Mouse (Mus musculus): ENCODE results near the gene Fam71f1. TPM values are rescaled to one million over a fixed set of nuclear protein-coding genes. Genes with fewer than 3 reads are reported as not detected.
"Not testable (repeated sequence)": the region's sequence is repeated elsewhere in the genome, so short reads cannot be mapped to it uniquely, and the experiment has no call there.

Fam71f1 gene
- total RNA-seq, 2 experiments from 2014 or later: not detected

GRCm38 (mm10) chr6:29322735-29323134 lies 3.8 kb downstream of the Fam71f1 start:
- no peak for DNase-seq (ENCODE audit: low spot score in 2 of 2)

- no peak for DNase-seq (ENCODE audit: low spot score in 2 of 2)
Observed at GRCm38 (mm10) chr6:29326961-29327360, 8.0 kb downstream of the Fam71f1 start.

- DNase-seq (ENCODE audit: low spot score in 2 of 2): no peak
Observed at GRCm38 (mm10) chr6:29329514-29329913, 10.6 kb downstream of the Fam71f1 start.

- not testable (repeated sequence) for DNase-seq (ENCODE audit: low spot score in 2 of 2)
Observed at GRCm38 (mm10) chr6:29346512-29346911, 27.6 kb downstream of the Fam71f1 start.

GRCm38 (mm10) chr6:29347189-29347588 lies 28.2 kb downstream of the Fam71f1 start:
- peak in 1 of 2 experiments; percentile 6 for DNase-seq (ENCODE audit: low spot score in 2 of 2)

GRCm38 (mm10) chr6:29347665-29348370 lies 28.9 kb downstream of the Fam71f1 start, which contains the start of gene Calu:
TSS of gene Calu (plus strand) at chr6:29348069.
- peak; percentile 99 for DNase-seq (ENCODE audit: low spot score in 2 of 2)

- no peak for DNase-seq (ENCODE audit: low spot score in 2 of 2)
Observed at GRCm38 (mm10) chr6:29348371-29348724, 29.4 kb downstream of the Fam71f1 start.

GRCm38 (mm10) chr6:29351613-29352012 lies 32.7 kb downstream of the Fam71f1 start:
- DNase-seq (ENCODE audit: low spot score in 2 of 2): no peak

GRCm38 (mm10) chr6:29352816-29353215 lies 33.9 kb downstream of the Fam71f1 start:
- no peak for DNase-seq (ENCODE audit: low spot score in 2 of 2)

- DNase-seq (ENCODE audit: low spot score in 2 of 2): no peak
Observed at GRCm38 (mm10) chr6:29359386-29359785, 40.4 kb downstream of the Fam71f1 start.

- no peak for DNase-seq (ENCODE audit: low spot score in 2 of 2)
Observed at GRCm38 (mm10) chr6:29360211-29360610, 41.3 kb downstream of the Fam71f1 start.

GRCm38 (mm10) chr6:29362246-29363128 lies 43.5 kb downstream of the Fam71f1 start:
- DNase-seq (ENCODE audit: low spot score in 2 of 2): peak; percentile 25 to 32

GRCm38 (mm10) chr6:29363129-29363515 lies 44.2 kb downstream of the Fam71f1 start:
- no peak for DNase-seq (ENCODE audit: low spot score in 2 of 2)

GRCm38 (mm10) chr6:29365277-29365676 lies 46.3 kb downstream of the Fam71f1 start:
- DNase-seq (ENCODE audit: low spot score in 2 of 2): no peak

GRCm38 (mm10) chr6:29377386-29377785 lies 58.4 kb downstream of the Fam71f1 start:
- no peak for DNase-seq (ENCODE audit: low spot score in 2 of 2)

- DNase-seq (ENCODE audit: low spot score in 2 of 2): no peak
Observed at GRCm38 (mm10) chr6:29378678-29379077, 59.7 kb downstream of the Fam71f1 start.

- no peak for DNase-seq (ENCODE audit: low spot score in 2 of 2)
Observed at GRCm38 (mm10) chr6:29379954-29380353, 61.0 kb downstream of the Fam71f1 start.

GRCm38 (mm10) chr6:29382442-29382841 lies 63.5 kb downstream of the Fam71f1 start:
- DNase-seq (ENCODE audit: low spot score in 2 of 2): no peak
